Mouse (Mus musculus) gastrocnemius, adult 18-20 months (tissue): ENCODE results near the gene Cap2. TPM values are rescaled to one million over a fixed set of nuclear protein-coding genes. Genes with fewer than 3 reads are reported as not detected.

Experiments
- DNase-seq: peaks from one replicate; pipeline ENCODE4 v3.0.0; 2021; ENCODE audit warnings: low spot score
- total RNA-seq, 2 experiments: library from RNA; stranded (reverse); gene quantifications; 2 replicates each; pipeline ENCODE4 v1.2.3; 2021

Gene Cap2
- total RNA-seq, 2 experiments from 2014 or later = 314 to 333 TPM

- DNase-seq = no peak
Measured at GRCm38 (mm10) chr13:46565913-46566312, 64.3 kb downstream of the Cap2 start.

DNA sequence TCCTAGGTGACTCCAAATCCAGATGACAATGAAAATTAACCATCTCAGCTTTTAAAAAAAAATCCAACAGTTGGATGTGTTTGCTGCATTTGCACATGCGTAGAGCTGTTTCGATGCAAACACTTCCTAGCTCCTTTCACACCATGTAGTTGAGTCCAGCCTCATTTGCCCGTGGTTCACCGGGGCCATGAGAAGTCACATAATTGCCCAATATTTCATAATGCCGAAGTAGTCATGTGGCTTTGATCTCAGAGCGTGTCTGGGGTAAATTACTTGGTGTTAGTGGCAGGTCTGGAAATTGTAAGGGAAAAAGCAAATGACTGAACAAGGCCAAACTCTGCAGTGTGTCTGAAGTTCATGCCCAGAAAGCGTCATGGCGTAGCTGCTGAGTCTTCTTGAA lies 67.8 kb downstream of the Cap2 start:
- no peak for DNase-seq

DNA sequence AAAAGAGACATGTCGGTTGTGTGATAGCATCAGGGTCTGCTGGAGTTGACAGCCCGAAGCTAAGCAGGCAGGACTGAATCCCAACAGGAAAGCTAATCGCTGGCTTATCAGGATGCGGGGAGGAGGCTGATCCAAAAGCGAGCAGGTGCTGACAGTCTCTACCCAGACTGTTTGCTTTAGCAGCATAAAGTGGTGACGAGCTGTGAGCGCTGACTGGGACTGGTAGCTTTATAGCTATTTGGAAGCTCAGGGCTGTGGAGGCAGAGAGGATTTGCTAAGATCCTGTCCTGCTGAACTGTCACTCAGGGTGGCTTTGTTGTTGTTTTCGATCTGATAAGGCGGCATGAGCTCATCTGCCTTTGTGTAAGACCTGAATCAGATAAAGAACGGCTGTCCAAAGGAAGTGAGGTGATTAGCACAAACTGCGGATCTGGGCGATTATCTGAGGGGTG lies 69.5 kb downstream of the Cap2 start:
- peak; percentile 32 for DNase-seq

- peak; percentile 91 for DNase-seq
Measured at GRCm38 (mm10) chr13:46571961-46572647, 70.5 kb downstream of the Cap2 start.

GRCm38 (mm10) chr13:46572648-46573163 lies 71.1 kb downstream of the Cap2 start:
- DNase-seq = no peak

DNA sequence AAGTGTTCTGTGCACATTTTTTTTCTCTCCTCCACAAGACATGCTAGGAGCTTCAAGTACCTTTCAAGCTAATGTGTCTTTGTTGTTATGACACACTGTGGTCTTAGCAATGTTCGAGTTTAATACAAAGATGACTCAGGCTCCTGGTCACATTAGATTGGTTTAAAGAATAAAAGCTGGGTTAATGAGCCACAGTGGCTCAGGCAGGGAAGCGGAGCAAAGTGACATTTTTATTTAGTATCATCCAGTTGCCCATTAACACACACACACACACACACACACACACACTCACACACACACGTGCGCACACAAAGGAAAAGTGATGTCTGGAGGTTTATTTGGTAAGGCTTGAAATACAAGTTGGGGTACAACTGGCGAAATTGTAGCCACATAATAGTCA lies 72.6 kb downstream of the Cap2 start:
- no peak for DNase-seq

DNA sequence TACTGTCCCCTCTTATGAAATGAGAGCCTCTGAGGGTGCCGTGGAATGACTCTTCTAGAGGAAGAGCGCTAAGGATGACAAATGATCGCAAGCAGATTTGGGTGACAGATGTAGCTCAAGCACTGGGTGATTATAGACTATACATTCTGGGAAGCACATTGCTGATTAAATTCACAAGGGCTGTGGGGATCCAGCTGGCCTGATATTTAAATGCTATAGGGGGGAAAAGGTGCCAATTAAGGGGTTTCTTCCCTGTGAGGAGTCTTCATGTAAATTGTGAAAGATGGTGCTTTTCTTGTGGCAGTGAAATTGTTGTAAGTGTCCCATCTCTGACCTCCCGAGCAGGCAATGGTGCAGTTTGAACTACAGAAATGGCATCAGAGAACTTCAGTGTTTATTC lies 73.1 kb downstream of the Cap2 start:
- no peak for DNase-seq

- no peak for DNase-seq
Measured at GRCm38 (mm10) chr13:46584860-46585259, 83.2 kb downstream of the Cap2 start.

GRCm38 (mm10) chr13:46587717-46588289 lies 86.2 kb downstream of the Cap2 start:
- DNase-seq = no peak

- DNase-seq = peak; percentile 55
Measured at GRCm38 (mm10) chr13:46588606-46589005, 87.0 kb downstream of the Cap2 start.

DNA sequence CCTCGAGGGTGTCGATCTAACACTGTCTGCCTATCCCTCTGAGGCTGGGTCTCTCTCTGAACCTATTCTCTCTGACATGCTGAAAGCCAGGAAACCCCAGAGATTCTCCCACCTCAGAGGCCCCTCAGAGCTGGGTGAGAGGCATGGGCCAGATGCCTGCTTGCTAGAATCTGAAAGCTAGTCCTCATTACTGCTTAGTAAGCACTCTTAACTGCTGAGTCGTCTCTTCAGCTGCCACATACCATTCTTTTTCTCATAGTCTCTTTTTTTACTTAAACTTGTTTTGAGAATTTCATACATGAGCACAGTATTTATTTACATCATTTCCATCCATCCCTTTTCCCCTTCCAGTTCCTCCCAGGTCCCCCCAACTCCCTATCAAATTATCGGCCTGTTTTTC lies 89.2 kb downstream of the Cap2 start:
- no peak for DNase-seq

DNA sequence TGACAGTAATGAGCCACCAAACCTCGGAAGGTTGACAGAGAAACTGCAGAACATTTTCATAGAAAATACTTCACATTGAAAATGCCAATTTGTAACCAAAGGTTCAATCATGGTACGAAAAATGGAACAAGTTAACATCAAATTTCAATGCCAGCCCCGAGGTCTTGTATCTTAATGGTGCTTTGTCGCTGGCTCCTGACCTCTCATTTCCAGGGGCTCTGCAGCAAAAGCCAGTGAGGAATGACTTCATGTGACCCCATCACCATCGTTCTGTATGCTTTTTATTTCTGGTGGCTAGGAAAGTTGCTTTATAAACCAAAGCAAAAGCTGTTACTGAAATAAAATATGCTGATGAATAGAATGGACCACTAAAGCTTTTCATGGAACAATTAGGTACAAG lies 99.0 kb downstream of the Cap2 start:
- no peak for DNase-seq

DNA sequence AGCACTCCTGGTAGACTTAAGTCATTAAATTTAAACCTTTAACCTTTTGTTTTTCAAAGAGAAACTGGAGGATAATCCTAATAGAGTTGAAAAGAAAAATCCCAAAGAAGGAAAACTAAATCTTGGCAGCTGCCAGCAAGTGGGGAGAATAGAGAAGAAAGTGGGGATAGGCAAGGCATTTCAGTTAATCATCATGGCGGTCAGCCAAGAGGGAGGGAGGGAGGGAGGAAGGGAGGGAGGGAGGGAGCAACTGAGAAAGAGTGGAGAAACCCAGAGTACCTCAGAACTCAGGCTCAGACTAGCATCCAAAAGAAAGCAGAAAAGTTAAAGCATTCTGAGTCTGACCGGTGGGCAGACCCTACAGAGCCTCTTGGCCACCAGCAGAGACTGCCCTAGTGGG lies 99.7 kb downstream of the Cap2 start:
- no peak for DNase-seq

DNA sequence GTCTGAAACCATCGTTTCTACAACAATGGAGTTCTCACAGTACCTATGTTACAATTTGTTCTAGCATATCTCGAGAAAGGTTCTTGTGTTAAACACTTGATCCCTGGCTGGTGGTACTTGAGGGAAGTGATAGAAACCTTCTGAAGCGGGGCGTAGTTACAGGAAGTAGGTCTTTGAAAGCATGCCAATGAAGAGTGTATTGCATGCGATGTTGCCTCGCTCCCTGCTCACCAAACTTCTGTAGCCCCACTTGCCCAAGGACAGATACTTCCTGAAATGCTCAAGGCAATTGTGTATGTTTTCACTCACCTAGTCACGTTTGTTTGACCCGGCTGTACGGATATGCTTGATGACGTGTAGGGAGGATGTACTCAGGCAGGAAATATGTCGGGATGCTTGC lies 101.0 kb downstream of the Cap2 start:
- DNase-seq = no peak

GRCm38 (mm10) chr13:46611033-46611432 lies 109.4 kb downstream of the Cap2 start:
- DNase-seq = no peak

GRCm38 (mm10) chr13:46613694-46614272 lies 112.1 kb downstream of the Cap2 start:
- DNase-seq = no peak

DNA sequence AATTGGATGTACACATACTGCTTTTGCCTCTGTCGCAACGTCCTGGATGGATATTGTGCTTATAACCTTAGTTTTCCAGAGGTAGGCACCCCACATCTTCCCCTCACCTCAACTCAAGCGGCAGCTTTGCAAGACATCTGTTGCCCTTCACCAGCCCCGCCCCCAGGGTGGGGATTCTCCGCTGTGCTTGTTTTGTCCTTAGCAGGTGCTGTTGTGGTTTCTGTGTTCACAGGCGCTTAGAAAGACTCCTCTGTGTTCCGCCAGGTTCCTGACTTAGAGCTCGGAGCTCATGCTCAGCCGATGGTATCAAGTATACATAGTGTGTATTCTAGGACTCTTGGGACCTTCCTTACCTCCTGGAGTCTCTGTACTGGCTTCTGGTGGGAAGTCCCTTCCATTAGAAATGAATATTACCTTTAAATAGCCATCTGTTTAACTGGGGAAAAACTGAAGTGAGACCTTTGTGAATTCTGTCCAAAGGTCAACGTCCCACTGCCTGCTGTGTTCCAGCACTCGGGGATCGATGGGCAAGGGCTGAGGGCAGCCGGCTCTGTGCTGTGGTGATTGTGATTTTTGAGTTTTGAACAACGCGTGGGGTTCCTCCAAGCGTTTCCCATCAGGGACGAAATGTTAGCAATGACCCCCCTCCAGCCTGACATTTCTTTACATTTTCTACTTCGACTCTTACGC lies 115.2 kb downstream of the Cap2 start:
- no peak for DNase-seq

DNA sequence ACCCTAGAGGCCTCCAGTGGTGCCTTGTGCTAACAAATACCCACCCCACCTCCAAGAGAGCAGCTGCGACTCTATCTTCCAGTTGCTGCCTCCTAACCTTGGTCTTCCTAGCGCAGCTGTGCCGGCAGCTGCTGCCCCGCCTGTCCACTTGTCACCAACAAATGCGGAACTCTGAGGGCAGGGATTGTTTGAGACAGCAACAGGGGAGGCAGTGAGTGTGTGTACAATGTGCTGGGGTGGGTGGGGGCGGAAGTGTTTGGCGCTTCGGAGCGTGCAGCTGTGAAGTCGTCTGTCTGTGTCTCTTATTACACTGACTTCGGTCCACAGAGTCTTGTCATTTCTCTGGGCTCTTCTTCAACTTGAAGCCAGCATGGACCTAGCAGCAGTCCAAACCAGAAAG lies 118.0 kb downstream of the Cap2 start:
- DNase-seq = peak; percentile 34

- DNase-seq = no peak
Measured at GRCm38 (mm10) chr13:46620964-46621757, 119.5 kb downstream of the Cap2 start.

DNA sequence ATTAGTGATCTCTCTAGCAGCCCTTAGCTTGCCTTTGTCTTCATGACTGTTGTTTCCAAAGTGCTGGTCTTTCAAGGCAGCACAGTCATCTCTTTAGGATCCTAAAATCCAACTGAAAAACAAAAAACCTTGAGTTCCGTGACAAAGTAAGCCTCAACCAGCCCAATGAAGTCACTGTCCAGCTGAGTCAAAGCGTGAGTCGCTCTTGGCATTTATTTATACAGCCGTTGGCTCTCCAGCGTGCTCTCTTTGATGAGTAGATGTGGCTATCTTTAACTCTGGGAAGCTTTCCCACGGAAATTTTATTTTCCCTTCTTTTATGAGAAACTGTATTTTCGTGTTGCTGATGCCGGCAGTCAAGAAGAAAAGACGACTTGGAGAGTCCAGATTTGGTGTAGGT lies 125.0 kb downstream of the Cap2 start:
- no peak for DNase-seq

DNA sequence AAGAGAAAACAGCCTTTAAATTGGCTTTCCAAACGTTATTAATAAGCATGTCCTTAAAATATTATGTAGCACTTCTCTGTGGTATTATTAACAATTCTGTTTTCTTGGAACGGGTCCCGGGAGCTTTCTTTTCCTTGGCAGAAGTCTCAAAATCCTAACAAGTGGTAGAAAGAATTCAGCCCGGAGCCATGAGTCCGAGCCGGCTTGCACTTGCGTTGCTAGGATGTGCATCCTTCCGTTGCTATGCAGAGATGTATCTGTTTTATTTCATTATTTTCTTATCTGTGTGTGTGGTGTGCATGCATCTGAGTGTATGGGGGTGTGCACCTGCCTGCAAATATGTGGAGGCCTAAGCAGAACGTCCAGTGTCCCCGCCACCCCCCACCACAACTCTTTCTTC lies 126.2 kb downstream of the Cap2 start:
- DNase-seq = no peak
